Mouse (Mus musculus) gastrocnemius, adult 18-20 months (tissue): Measurements from ENCODE around the gene Zfp358. TPM values are rescaled to one million over a fixed set of nuclear protein-coding genes. Genes with fewer than 3 reads are reported as not detected.

ENCODE experiments used
- DNase-seq: peaks from one replicate; pipeline ENCODE4 v3.0.0; 2021; ENCODE audit warnings: low spot score
- long read RNA-seq, 2 experiments: library from polyadenylated mRNA; stranded (forward); transcript quantifications; one replicate each; pipeline ENCODE4 v2.0.0; 2021
- total RNA-seq, 2 experiments: library from RNA; stranded (reverse); gene quantifications; 2 replicates each; pipeline ENCODE4 v1.2.3; 2021

Zfp358 gene
- total RNA-seq = 10 to 100 TPM; 39.1 to 39.4 TPM
- long read RNA-seq, experiment 1, transcript Zfp358-201 (2 exons, 1,999 nt) = major isoform, 34 of 36 reads
- long read RNA-seq, experiment 1, partial matches to known transcripts = 0 of 36 reads
- long read RNA-seq, experiment 1, other reads (novel, unspliced or antisense) = 0 of 36 reads
- long read RNA-seq, experiment 2, transcript Zfp358-201 (2 exons, 1,999 nt) = major isoform, 38 of 42 reads
- long read RNA-seq, experiment 2, partial matches to known transcripts = 0 of 42 reads
- long read RNA-seq, experiment 2, other reads (novel, unspliced or antisense) = 0 of 42 reads

DNA sequence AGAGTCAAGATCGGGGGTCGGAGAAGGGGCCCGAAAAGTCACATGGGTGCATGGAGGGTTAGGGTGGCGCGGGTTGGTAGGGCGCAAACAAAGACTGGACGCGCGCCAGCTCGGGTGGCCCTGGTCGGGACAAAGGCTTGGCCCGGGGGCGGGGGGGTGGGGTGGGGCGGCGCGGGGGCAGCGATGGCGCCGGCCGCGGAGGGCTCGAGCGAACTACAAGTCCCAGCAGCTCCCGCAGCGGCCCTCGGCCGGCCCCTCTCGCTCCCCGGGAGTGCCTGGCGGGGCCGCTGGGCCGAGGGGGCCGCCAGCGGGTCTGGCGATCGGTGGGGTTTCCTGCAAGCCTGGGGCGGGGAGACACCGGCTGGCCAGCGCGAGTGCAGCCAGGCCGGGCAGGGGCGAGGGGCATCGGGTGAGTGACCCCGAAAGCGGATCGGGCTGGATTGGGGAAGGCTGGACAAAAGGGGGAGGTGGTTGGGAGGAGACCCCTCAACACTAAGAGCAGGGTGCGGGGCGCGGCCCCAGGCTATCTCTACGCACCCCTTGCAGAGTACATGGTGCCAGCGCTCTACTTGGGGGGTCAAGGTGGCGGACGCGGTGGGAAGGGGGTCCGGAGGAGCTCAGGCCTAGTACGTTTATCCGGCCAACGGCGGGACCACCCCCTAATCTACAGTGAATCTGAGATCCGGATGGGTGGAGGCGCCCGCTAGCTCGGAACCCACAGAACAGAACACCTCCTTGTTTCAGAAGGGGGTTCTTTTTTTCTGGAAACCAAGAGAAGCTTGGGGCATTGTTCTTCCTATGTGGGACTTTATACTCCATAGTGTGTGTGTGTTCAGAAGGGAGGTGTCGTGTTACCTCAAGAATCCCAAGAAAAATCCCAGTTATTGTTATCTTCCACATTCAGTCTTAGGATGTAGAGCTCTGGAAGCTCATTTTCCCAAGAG, at the start of gene Zfp358:
Gene Zfp358 (plus strand): TSS at position 238 of the 944 bp plus-strand sequence.
- peak; percentile 69 for DNase-seq

DNA sequence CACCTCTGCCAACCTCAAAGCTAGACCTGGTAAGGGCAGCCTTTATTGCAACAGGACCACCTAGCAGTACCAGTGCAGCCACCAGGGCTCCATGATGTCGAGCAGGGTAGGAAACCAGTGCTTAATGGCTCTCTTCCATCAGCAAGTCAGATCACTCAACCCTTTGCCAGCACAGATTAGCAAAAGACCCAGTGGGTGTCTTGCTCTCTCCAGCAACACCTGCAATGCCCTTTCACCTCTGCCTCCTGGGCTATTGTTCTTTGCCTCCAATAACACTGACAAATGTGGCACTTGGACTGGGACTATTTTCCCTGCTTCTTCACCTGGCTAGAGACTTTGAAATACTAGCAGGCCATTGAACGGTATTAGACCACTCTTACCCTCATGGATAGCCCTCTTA, 43.7 kb upstream of the Zfp358 start:
- no peak for DNase-seq

DNA sequence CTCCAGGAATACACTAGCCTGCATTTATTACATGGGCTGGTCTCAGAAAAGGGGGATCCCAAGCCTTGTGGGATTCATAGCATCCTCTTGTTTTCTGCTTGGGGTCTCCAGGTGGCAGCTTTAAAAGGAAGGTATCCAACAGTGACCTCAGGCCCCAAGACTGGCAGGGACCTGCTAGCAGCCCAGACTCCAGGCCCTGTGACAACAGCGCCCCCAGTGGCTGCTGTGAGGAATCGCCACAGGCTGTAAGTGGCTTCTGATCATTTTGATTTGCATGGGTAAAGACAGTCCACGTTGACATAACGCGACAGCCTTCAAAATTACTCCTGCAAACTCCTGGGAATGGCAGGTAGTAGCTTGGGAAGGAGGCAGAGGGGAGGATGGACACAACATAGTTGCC, 42.3 kb upstream of the Zfp358 start:
- DNase-seq = peak; percentile 32

DNA sequence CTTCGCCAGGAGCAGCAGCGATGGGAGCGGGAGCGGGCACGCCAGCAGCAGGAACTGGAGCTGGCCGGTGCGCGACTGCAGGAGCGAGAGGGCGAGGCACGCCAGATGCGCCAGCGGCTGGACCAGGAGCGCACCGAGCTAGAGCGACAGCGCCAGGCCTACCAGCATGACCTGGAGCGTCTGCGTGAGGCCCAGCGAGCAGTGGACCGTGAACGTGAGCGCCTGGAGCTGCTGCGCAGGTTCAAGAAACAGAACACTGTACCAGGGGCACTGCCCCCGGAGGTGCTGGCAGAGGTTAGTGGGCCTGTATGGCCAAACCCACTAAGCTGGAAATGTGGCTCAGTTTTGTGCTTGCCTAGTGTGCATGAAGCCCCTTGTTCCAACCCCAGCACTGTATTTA, 40.9 kb upstream of the Zfp358 start:
- no peak for DNase-seq

DNA sequence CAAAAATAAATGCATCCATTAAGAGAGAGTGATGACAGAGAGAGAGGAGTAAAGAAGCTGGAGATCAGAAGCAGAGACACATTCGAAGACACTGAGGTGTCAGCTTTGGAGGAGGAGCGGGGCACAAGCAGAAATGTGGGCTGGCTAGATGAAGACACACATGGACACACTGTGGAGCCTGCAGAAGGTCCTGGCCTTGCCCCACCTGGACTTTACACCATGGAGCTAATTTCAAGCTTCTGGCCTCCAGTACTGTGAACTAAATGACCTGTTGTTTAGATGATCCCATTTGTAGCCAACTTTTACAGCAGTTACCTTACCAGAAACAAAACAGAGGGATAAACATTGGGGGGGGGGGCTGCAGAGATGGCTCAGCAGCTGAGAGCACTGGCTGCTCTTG, 29.7 kb upstream of the Zfp358 start:
- DNase-seq = no peak

DNA sequence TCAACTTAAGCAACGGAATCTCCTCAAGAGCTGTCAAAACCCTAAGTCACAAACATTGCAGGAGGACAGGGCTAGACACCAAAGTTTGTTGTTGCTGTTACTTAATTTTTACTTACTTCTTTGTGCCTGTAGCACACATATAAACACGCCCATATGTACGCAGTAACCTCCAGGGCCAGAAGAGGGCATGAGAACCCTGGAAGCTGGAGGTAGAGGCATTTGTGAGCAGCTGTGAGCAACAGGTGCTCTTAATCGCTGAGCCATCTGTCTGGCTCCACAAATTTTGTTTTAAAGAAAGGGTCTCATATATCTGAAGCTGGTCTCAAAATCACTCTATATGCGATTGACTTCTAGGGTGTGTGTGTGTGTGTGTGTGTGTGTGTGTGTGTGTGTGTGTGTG, 28.6 kb upstream of the Zfp358 start:
- DNase-seq = no peak

DNA sequence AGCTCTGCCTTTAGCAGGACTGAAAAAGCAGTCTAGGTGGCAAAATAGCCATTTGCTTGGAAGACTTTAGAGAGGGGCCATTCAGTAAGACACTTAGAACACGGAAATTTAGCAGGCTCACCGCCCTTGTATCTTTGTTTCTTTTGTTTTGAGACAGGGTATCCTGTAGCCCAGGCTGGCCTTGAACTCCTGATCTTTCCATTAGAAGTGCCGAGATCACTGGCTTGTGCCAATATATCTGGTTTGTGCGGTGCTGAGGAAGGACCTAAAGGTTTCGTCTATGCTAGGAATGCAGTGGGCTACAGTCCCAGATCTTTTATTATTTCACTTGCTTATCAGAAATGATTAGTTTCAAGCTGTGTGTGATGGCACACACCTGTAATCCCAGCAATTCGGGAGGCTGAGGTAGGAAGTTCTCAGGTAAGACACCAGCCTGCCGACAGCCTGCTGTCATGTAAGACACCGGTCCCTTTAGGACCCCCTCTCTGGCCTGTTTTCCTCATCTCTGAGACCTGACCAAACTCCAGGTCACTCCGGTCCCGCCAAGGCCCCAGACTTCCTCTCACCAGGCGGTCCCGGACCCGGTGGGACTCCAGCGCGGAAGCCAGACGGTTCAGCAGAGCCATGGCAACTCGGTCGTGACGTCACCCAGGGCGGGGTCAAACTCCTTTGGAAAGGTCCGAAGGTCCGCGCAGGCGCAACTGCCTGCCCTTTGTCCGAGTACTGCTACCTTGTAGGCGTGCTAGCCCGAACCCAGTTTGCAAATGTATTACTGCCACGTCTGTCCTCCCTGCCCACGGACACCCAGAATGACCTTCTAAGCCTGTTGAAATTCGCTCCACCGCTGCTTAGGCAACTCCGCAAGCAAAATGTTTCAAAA, 25.7 kb upstream of the Zfp358 start, which contains the start of gene Pex11g:
Gene Pex11g (minus strand): TSS at position 675 of the 880 bp plus-strand sequence.
- DNase-seq = peak; percentile 97

DNA sequence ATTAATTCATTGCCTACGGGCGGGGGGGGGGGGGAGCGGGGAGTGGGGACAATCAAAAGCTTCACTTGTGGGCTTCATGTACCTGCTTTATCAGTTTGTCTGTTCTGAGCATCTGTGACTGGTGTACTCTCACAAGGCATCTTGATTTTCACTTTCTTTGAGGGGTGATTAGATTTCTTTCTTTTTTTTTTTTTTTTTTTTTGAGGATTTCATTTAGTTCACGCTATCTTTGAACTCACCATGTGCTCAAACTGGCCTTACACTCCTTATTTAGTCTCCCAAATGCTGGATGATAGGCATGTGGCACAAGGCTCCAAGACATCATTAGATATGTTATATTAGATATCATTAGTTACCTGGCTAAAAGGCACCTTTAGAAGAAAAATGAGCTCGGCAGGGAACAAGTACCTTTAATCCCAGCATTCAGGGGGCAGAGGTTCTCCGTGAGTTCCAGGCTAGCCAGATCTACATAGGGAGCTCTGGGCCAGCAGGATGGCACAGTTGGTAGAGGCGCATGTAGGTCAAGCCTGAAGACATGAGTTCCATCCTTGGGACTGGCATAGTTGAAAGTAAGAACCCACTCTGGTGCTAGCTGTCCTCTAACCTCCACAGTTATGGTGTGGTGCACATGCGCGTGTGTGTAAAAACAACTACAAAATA, 24.9 kb upstream of the Zfp358 start:
- no peak for DNase-seq

DNA sequence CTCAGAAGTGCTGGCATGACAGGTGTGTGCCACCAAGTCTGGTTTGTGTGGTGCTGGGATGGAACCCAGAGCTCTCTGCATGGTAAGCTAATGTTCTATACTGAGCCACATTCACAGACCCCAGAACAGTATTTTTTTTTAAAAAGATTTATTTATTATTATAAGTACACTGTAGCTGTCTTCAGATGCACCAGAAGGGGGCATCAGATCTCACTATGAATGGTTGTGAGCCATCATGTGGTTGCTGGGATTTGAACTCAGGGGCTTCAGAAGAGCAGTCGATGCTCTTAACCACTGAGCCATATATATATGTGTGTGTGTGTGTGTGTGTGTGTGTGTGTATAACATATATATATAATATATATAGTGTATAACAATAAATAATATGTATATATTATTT, 24.1 kb upstream of the Zfp358 start:
- no peak for DNase-seq

DNA sequence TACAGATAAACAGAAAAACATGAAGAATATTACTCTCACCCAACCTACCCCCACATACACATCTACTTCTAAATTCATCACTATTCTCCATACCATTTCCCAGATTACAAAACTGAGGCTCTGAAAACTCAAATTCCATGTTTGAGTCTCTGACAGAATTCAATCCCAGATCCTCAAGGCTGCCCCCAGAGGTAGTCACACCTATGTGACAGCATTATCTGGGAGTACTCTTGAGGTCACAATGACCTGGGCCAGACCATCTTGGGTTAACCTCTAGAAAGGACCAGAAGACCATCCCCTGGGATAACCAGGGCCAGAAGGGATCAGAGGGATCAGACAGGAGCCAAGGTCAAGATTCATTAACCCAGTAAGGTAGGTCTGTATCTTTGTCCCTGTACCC, 22.4 kb upstream of the Zfp358 start, which contains the start of gene Tex45:
Gene Tex45 (plus strand): TSS at position 301 of the 400 bp plus-strand sequence.
- DNase-seq = no peak

DNA sequence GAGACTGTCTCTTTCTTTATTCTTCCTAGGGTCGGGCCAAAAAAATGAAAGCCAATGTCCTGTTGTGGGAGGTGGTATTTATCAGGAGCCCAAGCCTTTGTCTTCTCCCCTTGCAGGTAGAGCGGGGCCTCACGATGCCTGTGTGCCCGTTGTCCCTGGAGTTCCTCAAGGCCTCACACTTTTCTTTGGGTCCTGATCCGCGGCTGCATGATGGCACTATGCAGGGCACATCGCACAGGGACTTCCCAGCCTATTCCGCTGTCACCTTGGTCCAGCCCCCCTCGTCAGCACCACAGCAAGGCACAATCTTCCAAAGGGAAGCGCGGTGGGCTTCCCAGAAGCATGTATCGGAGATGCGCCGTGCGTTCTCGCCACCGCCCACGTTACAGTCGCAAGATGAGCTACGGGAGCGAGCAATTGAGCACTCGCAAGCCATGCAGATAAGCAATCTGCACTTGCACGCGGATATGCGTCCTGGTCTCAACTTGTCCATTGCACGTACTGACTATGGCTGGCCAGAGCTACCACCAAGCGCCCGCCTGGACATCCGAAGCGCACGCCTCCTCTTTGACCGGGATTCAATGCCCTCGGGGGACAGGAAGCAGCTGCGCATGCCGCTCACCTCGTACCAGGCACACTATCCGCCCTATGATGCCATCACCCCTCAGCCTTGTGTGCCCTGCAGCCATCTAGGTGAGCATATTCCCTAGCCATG, 17.1 kb upstream of the Zfp358 start:
- DNase-seq = no peak

DNA sequence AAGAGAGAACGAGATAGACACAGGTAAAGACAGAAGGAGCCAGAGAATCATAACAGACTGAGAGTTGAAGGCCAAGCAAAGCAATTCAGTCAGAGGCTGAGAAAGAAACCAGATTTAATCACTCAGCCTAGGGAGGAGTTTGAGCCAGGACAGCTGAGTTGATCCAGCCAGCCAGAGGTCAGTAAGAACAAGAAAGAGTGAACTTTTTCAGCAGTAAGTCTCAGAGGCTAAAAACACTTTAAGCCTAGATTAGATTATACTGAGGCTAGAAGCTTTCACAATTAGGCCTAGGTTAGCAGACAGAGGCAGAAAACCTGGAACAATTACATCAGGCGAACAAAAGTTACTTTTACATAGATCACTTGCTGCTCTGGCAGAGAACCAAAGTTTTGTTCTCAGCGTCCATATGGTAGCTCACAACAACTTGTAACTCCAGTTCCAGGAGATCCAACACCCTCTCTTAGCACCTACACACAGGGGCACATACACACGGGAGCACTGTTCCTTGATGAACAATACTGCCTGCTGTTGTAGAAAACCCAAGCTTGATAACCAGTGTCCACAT, 12.6 kb upstream of the Zfp358 start:
- no peak for DNase-seq

DNA sequence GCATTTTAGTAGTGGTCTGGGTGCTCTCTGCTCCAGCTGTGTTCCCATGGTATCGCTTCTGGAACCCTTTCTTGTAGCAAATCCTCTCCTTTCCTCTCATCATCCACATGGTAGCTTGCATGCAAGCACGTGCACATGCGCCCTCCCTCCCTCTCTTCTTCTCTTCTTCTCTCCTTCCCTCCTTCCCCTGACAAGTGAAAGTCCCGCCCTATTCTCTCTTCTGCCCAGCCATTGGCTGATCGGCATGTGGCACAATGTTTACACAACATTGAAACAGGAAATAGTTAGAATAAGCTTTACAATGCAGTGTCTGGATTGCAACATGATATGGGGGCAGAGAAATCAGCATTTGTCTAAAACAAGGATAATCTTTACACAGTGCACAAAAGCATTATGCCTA, 11.3 kb upstream of the Zfp358 start:
- DNase-seq = no peak

DNA sequence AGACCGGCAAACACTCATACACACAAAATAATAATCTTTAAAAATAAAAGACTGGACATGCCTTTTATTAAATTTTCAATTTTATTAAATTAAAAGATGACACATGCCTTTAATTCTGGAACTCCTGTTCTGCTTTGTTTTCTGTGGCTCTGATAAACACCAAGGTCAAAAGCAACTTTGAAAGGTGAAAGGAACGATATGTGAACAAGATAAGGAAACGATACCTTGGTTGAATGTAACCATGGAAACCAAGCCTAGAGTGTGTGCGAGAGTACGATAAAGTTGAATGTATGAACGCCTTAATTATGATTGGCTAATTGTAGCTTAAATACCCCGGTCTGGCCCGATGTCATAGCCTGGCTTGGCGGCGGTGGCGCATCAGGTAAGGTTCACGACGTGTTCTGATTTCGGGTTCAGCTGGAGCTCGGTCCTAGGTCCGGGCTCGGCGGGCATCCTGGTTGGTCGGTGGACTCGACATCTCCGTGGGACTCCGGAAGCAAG, 10.6 kb upstream of the Zfp358 start:
- no peak for DNase-seq

DNA sequence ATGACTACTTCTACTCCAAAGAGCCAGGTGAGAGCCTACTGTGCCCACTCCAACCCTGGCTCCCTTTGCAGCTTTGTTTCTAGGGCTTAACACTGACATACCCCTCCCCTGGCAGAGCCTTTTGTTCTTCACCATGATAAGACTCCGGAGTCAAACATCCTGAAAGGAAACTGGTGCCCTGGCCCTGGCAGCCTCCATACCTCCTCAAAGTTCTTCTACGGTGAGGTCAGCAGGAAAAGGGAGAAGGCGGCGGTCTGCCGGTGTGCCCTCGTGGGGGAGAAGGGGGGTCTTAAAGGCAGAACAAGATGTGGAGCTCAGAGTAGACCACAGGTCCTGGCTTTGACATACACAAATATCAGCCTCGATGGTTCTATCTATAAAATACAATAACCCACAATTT, 9.4 kb upstream of the Zfp358 start:
- DNase-seq = no peak

DNA sequence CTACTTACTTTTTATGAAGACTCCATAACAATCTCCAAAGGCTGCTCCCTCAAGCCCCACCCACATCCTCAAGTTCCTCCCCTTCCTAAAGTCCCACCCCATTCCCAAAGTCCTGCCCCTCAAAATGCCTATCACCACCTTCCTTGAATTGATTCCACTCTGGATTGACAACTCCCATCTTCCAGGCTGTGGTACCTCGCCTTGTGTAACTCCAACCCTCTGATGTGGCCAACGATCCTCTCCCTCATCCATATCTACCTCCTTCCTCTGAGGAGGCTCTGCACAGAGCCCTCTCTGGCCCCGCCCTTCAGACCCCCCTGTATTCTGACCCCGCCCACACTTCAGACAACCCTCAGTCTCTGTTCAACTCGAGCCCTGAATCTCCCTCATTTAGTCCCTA, 7.7 kb upstream of the Zfp358 start:
- no peak for DNase-seq

DNA sequence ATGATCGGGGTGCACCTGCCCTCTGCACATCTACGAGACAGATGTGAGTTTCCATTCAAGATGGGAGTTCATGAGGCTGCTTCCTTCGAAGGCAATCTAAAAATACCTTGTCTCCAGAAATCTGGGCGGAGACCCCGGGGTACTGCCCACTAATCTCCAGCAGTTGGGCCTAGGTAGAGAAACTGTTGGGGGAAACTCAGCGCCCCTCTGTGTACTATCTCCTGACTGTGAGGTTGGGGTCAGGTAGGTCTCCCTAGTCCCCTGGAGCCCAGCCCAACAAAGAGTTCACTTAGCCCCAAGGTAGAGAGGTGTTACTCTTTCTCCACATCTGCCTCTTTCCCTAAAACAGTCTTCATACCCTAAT, 889 bp downstream of the Zfp358 start:
- DNase-seq = no peak

DNA sequence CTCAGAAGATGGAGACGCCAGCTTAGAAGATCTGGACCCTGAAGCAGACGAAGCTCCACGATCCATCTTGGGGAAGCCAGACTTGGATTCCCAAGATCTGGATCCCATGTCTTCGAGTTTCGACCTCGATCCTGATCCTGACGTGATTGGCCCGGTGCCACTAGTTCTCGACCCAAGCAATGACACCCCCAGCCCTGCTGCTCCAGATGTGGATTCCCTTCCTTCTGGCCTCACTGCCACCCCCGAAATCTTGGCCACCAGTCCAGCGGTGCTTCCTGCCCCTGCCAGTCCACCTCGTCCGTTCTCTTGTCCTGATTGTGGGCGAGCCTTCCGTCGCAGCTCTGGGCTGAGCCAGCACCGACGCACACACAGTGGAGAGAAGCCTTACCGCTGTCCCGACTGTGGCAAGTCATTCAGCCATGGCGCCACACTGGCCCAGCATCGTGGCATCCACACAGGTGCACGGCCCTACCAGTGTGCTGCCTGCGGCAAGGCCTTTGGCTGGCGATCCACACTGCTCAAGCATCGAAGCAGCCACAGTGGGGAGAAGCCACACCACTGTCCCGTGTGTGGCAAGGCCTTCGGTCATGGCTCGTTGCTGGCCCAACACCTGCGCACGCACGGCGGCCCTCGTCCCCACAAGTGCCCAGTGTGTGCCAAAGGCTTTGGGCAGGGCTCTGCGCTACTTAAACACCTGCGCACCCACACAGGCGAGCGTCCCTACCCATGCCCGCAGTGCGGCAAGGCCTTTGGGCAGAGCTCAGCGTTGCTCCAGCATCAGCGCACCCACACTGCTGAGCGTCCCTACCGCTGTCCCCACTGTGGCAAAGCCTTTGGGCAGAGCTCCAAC, 2.9 kb downstream of the Zfp358 start:
- DNase-seq = no peak

DNA sequence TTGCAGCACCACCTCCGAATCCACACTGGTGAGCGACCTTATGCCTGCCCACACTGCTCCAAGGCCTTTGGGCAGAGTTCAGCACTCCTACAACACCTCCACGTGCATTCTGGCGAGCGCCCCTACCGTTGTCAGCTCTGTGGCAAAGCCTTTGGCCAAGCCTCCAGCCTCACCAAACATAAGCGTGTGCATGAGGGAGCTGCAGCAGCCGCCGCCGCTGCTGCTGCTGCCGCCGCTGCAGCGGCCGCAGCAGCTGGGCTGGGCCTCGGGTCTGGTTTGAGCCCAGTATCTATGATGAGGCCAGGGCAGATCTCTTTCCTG, 3.5 kb downstream of the Zfp358 start:
- no peak for DNase-seq
